Mouse (Mus musculus) erythroblast, embryonic 14.5 days (primary cell): Measurements from ENCODE around the gene Slc39a10.

Experiments used
- GATA1 ChIP-seq: IDR thresholded peaks from 2 replicates; pipeline ENCODE4 v1.6.1; 2012; ENCODE audit warnings: low read length, inconsistent platforms, mixed read lengths
- TAL1 ChIP-seq: IDR thresholded peaks from 3 replicates; pipeline ENCODE4 v1.6.1; 2012; ENCODE audit warnings: low read length, inconsistent platforms, mixed read lengths

DNA sequence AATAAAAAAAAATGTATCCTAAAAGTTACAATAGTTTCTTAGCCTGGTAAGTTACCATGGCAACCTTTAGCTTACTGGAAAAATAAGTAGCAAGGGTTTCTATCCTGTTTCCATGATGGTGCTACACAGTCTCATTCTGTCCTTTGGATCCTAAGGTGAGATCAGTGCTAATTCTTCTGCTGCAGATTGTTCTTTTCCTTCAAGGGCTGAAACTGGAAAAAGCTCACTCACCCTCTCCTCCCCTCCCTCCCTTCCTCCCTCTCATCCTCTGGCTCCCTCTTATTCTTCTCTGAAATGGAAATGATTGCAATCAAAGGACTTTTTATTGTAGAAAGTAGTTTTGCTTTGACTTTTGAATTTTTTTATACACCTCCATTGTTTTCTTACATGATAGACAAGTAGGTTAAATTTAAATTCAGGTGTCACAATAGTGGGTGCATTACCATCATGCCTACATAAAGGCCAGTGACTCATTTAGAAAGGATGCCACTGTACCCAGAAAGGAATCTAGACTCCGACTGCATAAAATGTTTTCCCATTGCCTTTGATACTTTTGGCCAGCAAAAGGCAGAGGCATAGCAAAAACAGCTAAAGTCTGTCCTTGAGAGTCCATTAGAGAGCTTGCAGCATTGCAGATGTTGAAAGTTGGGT is 20.0 kb upstream of the Slc39a10 start:
- no peak for TF ChIP-seq TAL1
- TF ChIP-seq GATA1: no peak
